Mouse (Mus musculus): Measurements from ENCODE around the gene Sdhc. TPM values are rescaled to one million over a fixed set of nuclear protein-coding genes. Genes with fewer than 3 reads are reported as not detected.

The Sdhc gene
- polyA plus RNA-seq (2015; fragmentation: Nextera tagmentation; extraction: Ambion mirVana): 206 and 226 TPM in 2 replicates

DNA sequence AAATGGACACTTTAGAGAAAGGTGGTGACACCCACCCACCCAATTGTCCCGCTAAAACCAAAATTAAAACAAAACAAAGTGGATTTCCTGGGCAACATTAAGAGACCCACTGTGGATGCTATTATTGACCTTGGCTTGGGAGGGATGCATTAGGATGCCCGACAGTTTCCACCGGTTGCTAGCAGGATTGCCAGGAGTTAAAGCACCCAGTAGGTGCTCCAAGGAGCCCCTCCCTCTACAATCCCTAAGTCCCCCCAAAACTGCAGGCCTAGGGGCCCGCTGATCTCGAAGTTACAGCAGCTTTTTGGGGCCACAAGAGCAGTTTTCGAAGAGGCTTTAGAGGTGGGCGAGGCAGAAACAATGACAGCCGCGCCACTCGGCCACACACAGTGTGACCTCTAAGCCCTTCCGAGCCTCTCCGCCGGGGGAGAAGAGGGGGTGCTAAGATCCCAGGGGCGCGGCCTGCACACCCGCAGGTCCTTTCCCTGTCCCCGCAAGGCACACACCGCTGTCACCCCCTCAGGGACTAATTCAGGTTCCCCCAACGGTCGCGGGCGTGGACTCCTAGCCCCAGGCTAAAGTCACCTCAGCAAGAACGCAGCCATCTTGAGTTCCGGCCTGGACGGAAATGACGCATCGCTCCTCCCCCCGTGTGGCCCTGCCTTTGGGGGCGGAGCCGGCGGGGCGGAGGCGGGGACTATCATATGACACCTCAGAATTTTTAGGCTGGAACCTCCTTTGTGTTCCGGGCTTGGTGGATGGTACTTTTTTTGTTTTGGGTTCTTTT, at the start of gene Sdhc, which contains the start of gene Mpz:
TSS of gene Sdhc (minus strand) at position 630 of the 787 bp plus-strand sequence.
TSS of gene Mpz (plus strand) at position 738 of the 787 bp plus-strand sequence.
- WGBS: under 1% methylated on average over 34 of the region's 34 CpGs
- peak within 1 kb of the TSS; percentile 81 for H3K27ac ChIP-seq (ENCODE audit: low read length)
- H3K4me2 ChIP-seq (ENCODE audit: low read length): peak within 1 kb of the TSS; percentile 89
- peak; percentile 98 for ATAC-seq
- no peaks in the 10 kb centered on the region for H3K36me3 ChIP-seq (ENCODE audit: control insufficient read depth, insufficient read depth)
- H3K4me1 ChIP-seq (replicated peaks; ENCODE audit: control insufficient read depth, insufficient read depth, low read length): peaks cover 13% of the 10 kb centered on the region
- H3K9ac ChIP-seq (replicated peaks; ENCODE audit: low read depth, low read length): peak within 1 kb of the TSS; percentile 90
- peak within 1 kb of the TSS; percentile 78 for H3K4me3 ChIP-seq (replicated peaks; ENCODE audit: low read length)
- peaks cover 3% of the 10 kb centered on the region for H3K27me3 ChIP-seq (replicated peaks; ENCODE audit: control insufficient read depth, insufficient read depth, low read length)
- H3K9me3 ChIP-seq (ENCODE audit: control insufficient read depth, low read length): no peaks in the 10 kb centered on the region

GRCm38 (mm10) chr1:171199532-171199931, 49.1 kb upstream of the Sdhc start:
- no peak overlapping the region for H3K4me3 ChIP-seq (replicated peaks; ENCODE audit: low read length)
- peaks cover 10% of the 10 kb centered on the region for H3K4me1 ChIP-seq (replicated peaks; ENCODE audit: control insufficient read depth, insufficient read depth, low read length)
- no peaks in the 10 kb centered on the region for H3K36me3 ChIP-seq (ENCODE audit: control insufficient read depth, insufficient read depth)
- ATAC-seq: no peak
- H3K27ac ChIP-seq (ENCODE audit: low read length): no peak overlapping the region
- no peak overlapping the region for H3K4me2 ChIP-seq (ENCODE audit: low read length)
- H3K27me3 ChIP-seq (replicated peaks; ENCODE audit: control insufficient read depth, insufficient read depth, low read length): peaks cover 8% of the 10 kb centered on the region
- H3K9ac ChIP-seq (replicated peaks; ENCODE audit: low read depth, low read length): no peak overlapping the region
- H3K9me3 ChIP-seq (ENCODE audit: control insufficient read depth, low read length): no peaks in the 10 kb centered on the region
- 71% methylated on average over 1 of the region's 1 CpGs for WGBS

GRCm38 (mm10) chr1:171195887-171196397, 45.5 kb upstream of the Sdhc start, which contains the start of gene Pcp4l1:
TSS of gene Pcp4l1 (minus strand) at chr1:171196268.
- Histone ChIP-seq H3K4me1 (replicated peaks; ENCODE audit: control insufficient read depth, insufficient read depth, low read length) (peaks cover 18% of the 10 kb centered on the region), H3K27me3 (replicated peaks; ENCODE audit: control insufficient read depth, insufficient read depth, low read length) (peaks cover 32% of the 10 kb centered on the region), H3K9me3 (ENCODE audit: control insufficient read depth, low read length) (no peaks in the 10 kb centered on the region), H3K9ac (replicated peaks; ENCODE audit: low read depth, low read length) (peak within 1 kb of the TSS; percentile 60), H3K4me3 (replicated peaks; ENCODE audit: low read length) (peak within 1 kb of the TSS; percentile 66), H3K36me3 (ENCODE audit: control insufficient read depth, insufficient read depth) (no peaks in the 10 kb centered on the region), H3K4me2 (ENCODE audit: low read length) (peak within 1 kb of the TSS; percentile 96), H3K27ac (ENCODE audit: low read length) (no peak within 1 kb of the TSS)
- ATAC-seq: peak; percentile 93
- 0% methylated on average over 33 of the region's 33 CpGs for WGBS

- peak; percentile 21 for ATAC-seq
Observed at GRCm38 (mm10) chr1:171195046-171195822, 44.8 kb upstream of the Sdhc start.

DNA sequence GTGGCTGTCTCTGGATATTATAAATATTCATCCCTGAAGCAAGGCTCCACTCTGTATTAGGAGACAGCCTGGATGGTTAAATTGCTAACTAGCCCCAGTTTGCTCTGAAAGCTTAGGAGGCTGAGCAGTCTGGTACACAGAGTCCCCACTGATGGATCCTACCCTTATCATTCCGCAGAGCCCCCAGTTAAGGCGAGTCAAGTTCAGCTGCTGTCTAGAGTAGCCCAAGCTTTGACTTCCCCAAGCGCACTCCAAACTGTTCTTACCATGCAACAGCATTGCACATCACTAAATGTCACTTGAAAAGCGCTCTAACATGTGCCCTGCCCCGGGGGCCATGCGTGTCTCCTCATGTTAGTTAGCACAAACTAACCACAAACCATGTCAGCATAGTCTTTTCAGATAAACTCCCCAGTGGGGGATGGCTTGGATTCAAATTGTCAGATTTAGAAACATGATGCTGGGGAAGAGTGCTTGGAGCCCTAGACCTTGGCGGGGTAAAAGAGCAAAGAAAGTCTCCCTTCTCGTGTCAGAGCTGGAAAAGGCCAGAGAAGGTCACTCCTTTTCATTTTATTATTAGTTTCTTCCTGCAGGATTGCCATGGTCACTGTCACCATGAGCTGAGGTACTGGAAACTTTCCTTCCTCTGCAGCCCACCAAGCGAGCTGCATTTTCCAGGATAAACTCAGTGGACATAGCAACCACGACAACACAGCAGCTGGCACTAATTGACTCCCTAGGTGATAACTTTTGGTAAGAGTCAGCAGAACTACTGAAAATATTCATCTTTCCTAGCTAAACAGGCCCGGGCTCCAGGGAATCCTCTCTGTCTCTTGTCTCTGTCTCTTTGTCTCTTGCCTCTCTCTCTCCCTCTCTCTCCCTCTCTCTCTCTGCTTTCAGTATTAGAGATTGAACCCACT, 43.8 kb upstream of the Sdhc start:
- peaks cover 34% of the 10 kb centered on the region for H3K27me3 ChIP-seq (replicated peaks; ENCODE audit: control insufficient read depth, insufficient read depth, low read length)
- peaks cover 24% of the 10 kb centered on the region for H3K4me1 ChIP-seq (replicated peaks; ENCODE audit: control insufficient read depth, insufficient read depth, low read length)
- H3K9ac ChIP-seq (replicated peaks; ENCODE audit: low read depth, low read length): no peak overlapping the region
- no peak overlapping the region for H3K4me2 ChIP-seq (ENCODE audit: low read length)
- WGBS: 21% methylated on average over 11 of the region's 11 CpGs
- no peak overlapping the region for H3K4me3 ChIP-seq (replicated peaks; ENCODE audit: low read length)
- H3K27ac ChIP-seq (ENCODE audit: low read length): no peak overlapping the region
- ATAC-seq: no peak
- H3K9me3 ChIP-seq (ENCODE audit: control insufficient read depth, low read length): no peaks in the 10 kb centered on the region
- no peaks in the 10 kb centered on the region for H3K36me3 ChIP-seq (ENCODE audit: control insufficient read depth, insufficient read depth)

More at GRCm38 (mm10) chr1:171195046-171195822, 44.8 kb upstream of the Sdhc start:
- Histone ChIP-seq H3K4me3 (replicated peaks; ENCODE audit: low read length) (peak overlapping the region; percentile 66), H3K36me3 (ENCODE audit: control insufficient read depth, insufficient read depth) (no peaks in the 10 kb centered on the region), H3K27ac (ENCODE audit: low read length) (no peak overlapping the region), H3K9me3 (ENCODE audit: control insufficient read depth, low read length) (no peaks in the 10 kb centered on the region), H3K4me1 (replicated peaks; ENCODE audit: control insufficient read depth, insufficient read depth, low read length) (peaks cover 18% of the 10 kb centered on the region), H3K9ac (replicated peaks; ENCODE audit: low read depth, low read length) (peak overlapping the region; percentile 60), H3K4me2 (ENCODE audit: low read length) (peak overlapping the region; percentile 96), H3K27me3 (replicated peaks; ENCODE audit: control insufficient read depth, insufficient read depth, low read length) (peaks cover 34% of the 10 kb centered on the region)
- 4% methylated on average over 20 of the region's 20 CpGs for WGBS

DNA sequence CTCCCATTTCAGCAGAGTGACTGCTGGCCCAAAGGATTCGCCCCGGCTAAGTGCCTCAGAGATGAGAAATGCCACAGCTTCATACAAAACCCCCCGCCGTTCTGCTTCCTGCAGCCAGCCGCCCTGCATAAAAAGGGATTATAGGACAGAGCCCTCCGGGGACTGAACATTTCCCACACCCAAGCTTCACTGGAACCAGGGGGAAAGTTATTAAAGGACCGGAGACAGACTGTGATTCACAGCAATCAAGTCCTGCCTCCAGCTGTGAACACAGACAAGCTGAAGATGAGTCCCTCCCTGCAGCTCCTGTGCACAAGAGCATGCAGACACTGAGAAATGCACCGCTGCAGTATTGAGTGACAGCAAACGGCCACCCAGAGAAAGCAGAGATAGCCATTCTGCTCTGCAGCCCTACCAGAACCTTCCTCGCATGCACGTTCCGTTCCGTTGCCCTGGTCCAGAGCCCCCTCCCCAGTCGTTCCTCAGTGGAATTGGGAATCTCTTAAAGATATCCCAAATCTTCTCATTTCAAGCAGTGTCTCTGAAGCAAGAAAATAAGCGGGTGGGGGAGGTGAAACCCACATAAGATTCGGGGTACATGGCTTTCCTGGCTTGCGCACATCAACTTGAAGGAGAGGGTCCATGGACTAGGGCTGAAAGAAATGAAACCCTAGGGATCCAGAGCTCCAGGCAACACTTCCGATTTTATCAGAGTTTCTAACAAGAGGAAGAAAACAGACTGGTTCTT, 42.9 kb upstream of the Sdhc start:
- WGBS: 2% methylated on average over 18 of the region's 18 CpGs
- peaks cover 34% of the 10 kb centered on the region for H3K27me3 ChIP-seq (replicated peaks; ENCODE audit: control insufficient read depth, insufficient read depth, low read length)
- H3K4me2 ChIP-seq (ENCODE audit: low read length): peak overlapping the region; percentile 42
- H3K27ac ChIP-seq (ENCODE audit: low read length): no peak overlapping the region
- no peak for ATAC-seq
- peak overlapping the region; percentile 4; the same call in 1 of the 2 replicates for H3K9ac ChIP-seq (replicated peaks; ENCODE audit: low read depth, low read length)
- no peaks in the 10 kb centered on the region for H3K9me3 ChIP-seq (ENCODE audit: control insufficient read depth, low read length)
- no peaks in the 10 kb centered on the region for H3K36me3 ChIP-seq (ENCODE audit: control insufficient read depth, insufficient read depth)
- H3K4me3 ChIP-seq (replicated peaks; ENCODE audit: low read length): peak overlapping the region; percentile 7; the same call in 1 of the 2 replicates
- H3K4me1 ChIP-seq (replicated peaks; ENCODE audit: control insufficient read depth, insufficient read depth, low read length): peaks cover 28% of the 10 kb centered on the region

DNA sequence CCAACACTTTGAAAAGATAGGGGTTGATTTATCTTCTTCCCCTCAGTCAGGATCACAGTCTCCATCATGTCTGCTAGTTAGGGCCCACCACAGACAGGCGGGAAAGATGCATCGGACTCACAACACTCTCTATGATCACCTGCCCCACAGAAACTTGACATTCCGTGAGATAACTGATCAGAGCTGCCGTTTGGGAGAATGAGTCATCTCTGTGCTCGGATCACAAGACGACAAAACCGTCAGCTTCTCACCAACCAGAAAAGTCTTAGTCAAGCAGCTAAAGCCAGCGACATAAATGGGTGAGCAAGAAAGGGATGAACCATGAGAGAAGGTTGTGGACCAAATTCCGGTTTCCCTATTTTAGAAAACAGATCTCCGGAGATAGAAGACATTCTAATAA, 41.9 kb upstream of the Sdhc start:
- H3K9ac ChIP-seq (replicated peaks; ENCODE audit: low read depth, low read length): no peak overlapping the region
- no peak overlapping the region for H3K4me2 ChIP-seq (ENCODE audit: low read length)
- no peak overlapping the region for H3K27ac ChIP-seq (ENCODE audit: low read length)
- H3K27me3 ChIP-seq (replicated peaks; ENCODE audit: control insufficient read depth, insufficient read depth, low read length): peaks cover 34% of the 10 kb centered on the region
- H3K9me3 ChIP-seq (ENCODE audit: control insufficient read depth, low read length): no peaks in the 10 kb centered on the region
- H3K36me3 ChIP-seq (ENCODE audit: control insufficient read depth, insufficient read depth): no peaks in the 10 kb centered on the region
- 52% methylated on average over 10 of the region's 10 CpGs for WGBS
- H3K4me3 ChIP-seq (replicated peaks; ENCODE audit: low read length): no peak overlapping the region
- no peak for ATAC-seq
- H3K4me1 ChIP-seq (replicated peaks; ENCODE audit: control insufficient read depth, insufficient read depth, low read length): peaks cover 31% of the 10 kb centered on the region

GRCm38 (mm10) chr1:171190832-171191231, 40.4 kb upstream of the Sdhc start:
- H3K4me2 ChIP-seq (ENCODE audit: low read length): no peak overlapping the region
- H3K9me3 ChIP-seq (ENCODE audit: control insufficient read depth, low read length): no peaks in the 10 kb centered on the region
- H3K36me3 ChIP-seq (ENCODE audit: control insufficient read depth, insufficient read depth): no peaks in the 10 kb centered on the region
- peaks cover 26% of the 10 kb centered on the region for H3K4me1 ChIP-seq (replicated peaks; ENCODE audit: control insufficient read depth, insufficient read depth, low read length)
- H3K27me3 ChIP-seq (replicated peaks; ENCODE audit: control insufficient read depth, insufficient read depth, low read length): peaks cover 32% of the 10 kb centered on the region
- no peak for ATAC-seq
- H3K9ac ChIP-seq (replicated peaks; ENCODE audit: low read depth, low read length): no peak overlapping the region
- H3K4me3 ChIP-seq (replicated peaks; ENCODE audit: low read length): no peak overlapping the region
- 95% methylated on average over 9 of the region's 9 CpGs for WGBS
- no peak overlapping the region for H3K27ac ChIP-seq (ENCODE audit: low read length)

Measured in forebrain, embryonic 16.5 days (tissue).